Mouse (Mus musculus): ENCODE results near the gene Clec4e. TPM values are rescaled to one million over a fixed set of nuclear protein-coding genes. Genes with fewer than 3 reads are reported as not detected.
"Not testable (repeated sequence)": the region's sequence is repeated elsewhere in the genome, so short reads cannot be mapped to it uniquely, and the experiment has no call there.

Clec4e gene
- total RNA-seq (2021) = not detected
- long read RNA-seq, experiment 1 = 0 reads
- long read RNA-seq, experiment 2 = 0 reads

- TF ChIP-seq CTCF (IDR thresholded peaks at IDR 0.05) = no peak
- no peak for DNase-seq (ENCODE audit: extremely low spot score in 1 of 2, low spot score in 2 of 2)
- Histone ChIP-seq H3K27ac (no peak within 1 kb of the TSS), H3K4me3 (no peak within 1 kb of the TSS)
- intact Hi-C loops (cut with DNase I) = no loop called here
Observed at GRCm38 (mm10) chr6:123289753-123290152, at the start of gene Clec4e. Gene Clec4e, minus strand, starts transcription at chr6:123289870.

- Histone ChIP-seq H3K27ac (no peak overlapping the region), H3K4me3 (no peak overlapping the region)
- no peak for DNase-seq (ENCODE audit: extremely low spot score in 1 of 2, low spot score in 2 of 2)
- no peak for TF ChIP-seq CTCF (IDR thresholded peaks at IDR 0.05)
- intact Hi-C loops (cut with DNase I) = no loop called here
Observed at GRCm38 (mm10) chr6:123332503-123332902, 42.8 kb upstream of the Clec4e start.

DNA sequence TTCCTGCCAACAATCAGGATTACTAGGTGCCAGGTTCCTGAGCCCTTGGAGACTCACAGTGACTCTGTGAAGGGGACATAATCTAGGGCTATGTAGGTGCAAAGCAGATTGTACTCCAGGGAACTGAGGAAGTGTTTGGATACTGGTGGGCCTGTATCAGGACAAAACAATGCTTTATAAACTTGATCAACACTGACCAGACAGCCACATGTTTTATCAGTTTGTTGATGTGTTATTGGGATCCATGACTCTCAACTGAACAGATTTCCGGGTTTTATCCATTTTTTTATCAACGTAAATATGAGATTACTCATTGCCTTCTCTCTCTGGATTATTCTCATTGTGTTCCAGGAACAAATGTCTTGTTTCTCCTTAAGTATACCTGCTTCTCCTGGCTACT is 18.4 kb upstream of the Clec4e start, which contains the start of gene Vmn2r19:
Gene Vmn2r19, plus strand, starts transcription at position 301 of the 400 bp plus-strand sequence.
- intact Hi-C loops (cut with DNase I) = no loop called here
- TF ChIP-seq CTCF (IDR thresholded peaks at IDR 0.05) = no peak
- no peak within 1 kb of the TSS for H3K27ac ChIP-seq
- DNase-seq (ENCODE audit: extremely low spot score in 1 of 2, low spot score in 2 of 2) = no peak
- no peak within 1 kb of the TSS for H3K4me3 ChIP-seq

DNA sequence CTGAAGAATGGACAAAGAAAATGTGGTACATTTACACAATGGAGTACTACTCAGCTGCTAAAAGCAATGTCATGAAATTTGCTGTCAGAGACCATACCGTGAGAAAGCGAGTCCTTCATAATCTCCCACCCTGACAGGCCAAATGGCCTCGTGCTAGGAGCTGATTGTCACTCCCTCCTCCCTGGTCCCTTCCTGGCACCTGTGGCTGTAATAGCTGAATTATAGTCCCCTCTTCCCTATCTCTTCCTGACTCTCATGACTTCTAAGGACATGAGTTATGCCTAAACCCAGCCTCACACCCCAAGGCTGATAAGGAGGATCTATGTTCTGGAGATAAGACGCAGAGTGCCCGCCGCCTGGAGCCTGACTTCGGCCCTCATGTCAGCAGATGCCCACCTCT is 16.6 kb upstream of the Clec4e start:
- H3K4me3 ChIP-seq; H3K27ac ChIP-seq; intact Hi-C loops (cut with DNase I); DNase-seq (ENCODE audit: extremely low spot score in 1 of 2, low spot score in 2 of 2): not testable (repeated sequence)

GRCm38 (mm10) chr6:123296687-123297086 is 7.0 kb upstream of the Clec4e start:
- no peak for DNase-seq (ENCODE audit: extremely low spot score in 1 of 2, low spot score in 2 of 2)
- no peak for TF ChIP-seq CTCF (IDR thresholded peaks at IDR 0.05)
- no peak overlapping the region for H3K27ac ChIP-seq
- H3K4me3 ChIP-seq = no peak overlapping the region
- intact Hi-C loops (cut with DNase I) = no loop called here

DNA sequence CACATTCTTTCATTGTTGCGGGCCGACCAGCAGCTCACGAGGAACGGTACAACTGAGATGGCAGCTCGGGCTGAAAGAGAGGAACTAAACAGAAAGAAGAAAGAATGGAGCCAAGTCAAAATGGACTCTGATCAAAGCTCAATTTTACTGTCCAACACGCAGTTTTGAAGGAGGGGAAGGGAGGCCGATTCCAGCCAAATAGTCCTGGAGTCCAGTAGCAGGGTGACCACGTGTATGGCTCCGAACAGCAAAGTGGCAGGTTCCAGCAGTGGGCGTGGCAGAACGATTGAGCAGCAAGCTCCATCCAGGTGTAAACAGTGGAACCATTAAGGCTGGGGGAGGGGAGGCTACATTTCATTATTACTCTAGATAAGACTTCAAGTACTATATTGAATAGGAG is 3.8 kb upstream of the Clec4e start:
- intact Hi-C loops (cut with DNase I); H3K4me3 ChIP-seq; DNase-seq (ENCODE audit: extremely low spot score in 1 of 2, low spot score in 2 of 2); H3K27ac ChIP-seq: not testable (repeated sequence)

DNA sequence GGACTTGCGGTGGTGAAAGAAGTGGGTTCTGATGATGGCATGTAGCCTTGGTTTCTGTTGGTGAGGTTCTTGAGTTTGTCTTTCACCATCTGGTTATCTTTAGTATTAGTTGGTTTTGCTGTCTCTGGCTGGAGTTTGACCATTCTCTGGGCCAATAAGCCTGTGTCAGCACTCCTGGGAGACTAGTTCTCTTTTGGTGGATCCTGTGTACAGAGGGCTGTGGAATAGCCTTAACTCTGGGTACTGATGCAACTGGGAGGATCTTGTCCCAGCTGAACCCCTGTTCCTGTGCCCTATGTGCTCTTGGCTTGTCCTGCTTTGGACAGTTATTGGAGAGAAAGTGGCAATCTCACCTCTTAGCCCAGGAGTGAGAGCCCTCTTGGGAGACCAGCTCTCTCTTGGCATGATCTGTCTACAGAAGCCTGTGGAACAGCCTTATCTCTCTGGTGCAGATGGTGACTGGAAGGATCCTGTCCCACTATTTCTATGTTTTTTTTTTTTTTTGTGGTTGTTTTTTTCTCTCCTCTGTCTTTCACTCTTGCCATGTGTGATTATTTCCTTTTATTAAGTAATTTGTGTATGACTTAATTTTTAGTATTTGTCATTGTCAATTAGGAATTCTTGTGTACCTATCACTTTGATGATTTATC is 3.2 kb upstream of the Clec4e start:
- Histone ChIP-seq H3K27ac (no peak overlapping the region), H3K4me3 (no peak overlapping the region)
- no peak for TF ChIP-seq CTCF (IDR thresholded peaks at IDR 0.05)
- intact Hi-C loops (cut with DNase I) = no loop called here
- DNase-seq (ENCODE audit: extremely low spot score in 1 of 2, low spot score in 2 of 2) = no peak

DNA sequence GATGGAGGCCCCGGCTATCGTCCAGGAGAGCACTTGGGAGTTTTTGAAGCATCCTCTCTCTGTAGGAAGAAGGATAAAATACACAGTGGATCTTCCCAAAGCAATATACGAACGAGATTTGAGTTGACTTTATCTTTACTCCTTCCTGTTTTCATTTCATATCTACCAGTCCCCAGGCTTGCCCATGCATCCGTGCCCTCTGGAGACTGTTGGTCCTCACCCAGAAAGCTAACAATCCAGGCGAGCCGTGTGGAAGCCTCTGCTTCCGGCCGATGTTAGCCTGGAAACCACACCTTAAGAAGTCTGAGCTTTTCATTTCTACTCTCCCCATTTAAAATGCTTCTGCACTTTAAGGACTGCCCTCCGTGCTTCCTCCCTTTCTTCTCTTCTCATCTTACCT is 739 bp downstream of the Clec4e start:
- no peak for TF ChIP-seq CTCF (IDR thresholded peaks at IDR 0.05)
- intact Hi-C loops (cut with DNase I) = no loop called here
- H3K27ac ChIP-seq = no peak overlapping the region
- DNase-seq (ENCODE audit: extremely low spot score in 1 of 2, low spot score in 2 of 2) = no peak
- H3K4me3 ChIP-seq = no peak overlapping the region

- H3K4me3 ChIP-seq = no peak overlapping the region
- DNase-seq (ENCODE audit: extremely low spot score in 1 of 2, low spot score in 2 of 2) = no peak
- intact Hi-C loops (cut with DNase I) = no loop called here
- H3K27ac ChIP-seq = no peak overlapping the region
- no peak for TF ChIP-seq CTCF (IDR thresholded peaks at IDR 0.05)
Observed at GRCm38 (mm10) chr6:123286311-123286710, 3.4 kb downstream of the Clec4e start.

DNA sequence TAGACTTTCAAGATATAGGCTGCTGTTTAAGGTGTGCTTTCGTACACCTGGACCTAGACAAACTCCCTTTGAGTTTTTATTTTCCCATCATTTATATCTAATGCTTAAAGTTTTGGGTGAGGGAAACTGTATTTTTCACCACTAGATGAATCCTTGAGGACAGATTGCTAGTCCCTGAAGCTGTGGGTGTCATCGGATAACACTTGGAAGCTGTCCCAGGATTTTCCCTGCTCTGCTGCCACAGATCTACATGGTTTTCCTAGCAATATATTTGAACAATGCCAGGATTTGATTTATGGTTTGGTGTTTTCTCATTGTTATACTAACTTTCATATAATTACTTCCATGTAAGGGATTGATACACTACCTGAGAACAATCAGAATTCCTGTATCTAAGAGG is 10.2 kb downstream of the Clec4e start:
- intact Hi-C loops (cut with DNase I) = no loop called here
- peak in 1 of 2 experiments; percentile 10 for DNase-seq (ENCODE audit: extremely low spot score in 1 of 2, low spot score in 2 of 2)
- TF ChIP-seq CTCF (IDR thresholded peaks at IDR 0.05) = no peak

DNA sequence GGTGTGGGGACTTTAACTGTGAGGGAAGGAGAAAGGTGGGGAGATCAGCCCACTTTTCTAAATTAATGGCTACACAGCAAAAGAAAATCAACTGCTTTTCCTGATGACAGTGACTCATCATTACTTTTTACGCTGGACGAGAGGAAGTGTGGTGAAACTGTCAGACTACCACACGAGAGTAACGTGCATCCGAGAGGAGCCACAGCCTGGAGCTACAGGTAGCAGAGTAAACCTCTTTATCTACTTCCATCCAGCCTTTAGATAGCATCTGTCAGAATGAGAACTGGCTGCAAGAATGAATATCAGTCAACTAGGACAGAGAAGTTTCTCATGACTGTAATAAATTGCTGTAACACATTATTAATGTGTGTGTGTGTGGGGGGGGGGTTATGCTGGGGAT is 22.7 kb downstream of the Clec4e start:
- no peak overlapping the region for H3K4me3 ChIP-seq
- intact Hi-C loops (cut with DNase I) = no loop called here
- H3K27ac ChIP-seq = no peak overlapping the region
- no peak for TF ChIP-seq CTCF (IDR thresholded peaks at IDR 0.05)
- DNase-seq (ENCODE audit: extremely low spot score in 1 of 2, low spot score in 2 of 2) = no peak

More for the DNA sequence above, 10.2 kb downstream of the Clec4e start:
- H3K4me3 ChIP-seq = no peak overlapping the region
- H3K27ac ChIP-seq = no peak overlapping the region

DNA sequence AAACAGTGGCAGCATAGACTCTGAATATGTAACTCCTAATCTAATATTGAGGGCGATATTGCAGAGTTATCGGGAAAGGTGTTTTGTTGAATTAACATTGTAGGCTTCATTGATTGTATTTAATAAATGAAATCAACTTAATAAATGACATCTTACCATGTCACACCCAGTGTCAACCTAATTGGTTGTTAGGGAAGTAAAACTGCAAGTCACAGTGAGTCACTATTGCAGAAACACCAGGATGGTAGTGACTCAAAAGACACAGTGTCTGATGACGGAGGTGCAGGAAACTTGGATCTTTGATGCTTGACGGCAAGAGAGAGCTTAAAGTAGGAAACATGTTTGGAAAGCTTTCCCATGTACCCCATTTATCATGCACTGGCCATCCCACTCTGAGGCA is 23.9 kb downstream of the Clec4e start:
- H3K4me3 ChIP-seq = no peak overlapping the region
- intact Hi-C loops (cut with DNase I) = no loop called here
- no peak for TF ChIP-seq CTCF (IDR thresholded peaks at IDR 0.05)
- H3K27ac ChIP-seq = no peak overlapping the region
- DNase-seq (ENCODE audit: extremely low spot score in 1 of 2, low spot score in 2 of 2) = no peak

GRCm38 (mm10) chr6:123264194-123264593 is 25.5 kb downstream of the Clec4e start:
- intact Hi-C loops (cut with DNase I) = no loop called here
- no peak overlapping the region for H3K4me3 ChIP-seq
- no peak for DNase-seq (ENCODE audit: extremely low spot score in 1 of 2, low spot score in 2 of 2)
- TF ChIP-seq CTCF (IDR thresholded peaks at IDR 0.05) = no peak
- no peak overlapping the region for H3K27ac ChIP-seq

Data from left cerebral cortex, adult 2 months (tissue).